Mouse (Mus musculus): ENCODE data around the gene Hist1h4f. TPM values are rescaled to one million over a fixed set of nuclear protein-coding genes. Genes with fewer than 3 reads are reported as not detected.
"Not testable (repeated sequence)": the region's sequence is repeated elsewhere in the genome, so short reads cannot be mapped to it uniquely, and the experiment has no call there.

Hist1h4f gene
- total RNA-seq, 2 experiments from 2014 or later = 150 to 167 TPM

DNA sequence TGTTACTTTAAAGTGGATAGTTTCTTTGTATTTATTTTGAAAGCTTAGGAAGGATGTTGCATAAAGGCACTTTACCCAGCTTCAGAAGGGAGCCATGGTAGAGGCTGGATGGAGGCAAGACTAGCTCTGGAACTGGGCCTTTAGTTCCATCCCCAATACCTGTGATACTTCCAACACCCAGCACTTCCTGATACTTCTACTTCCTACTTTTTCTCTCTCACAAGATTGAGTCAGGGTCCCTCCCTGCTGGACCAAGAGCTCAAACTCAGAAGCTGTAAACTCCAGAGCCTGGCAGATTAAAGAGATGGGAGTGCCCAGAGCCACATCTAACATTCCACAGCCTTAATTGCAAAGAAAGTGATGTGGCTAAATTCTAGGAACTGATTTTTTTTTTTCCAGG is 32.9 kb upstream of the Hist1h4f start:
- no peak for DNase-seq (ENCODE audit: low spot score in 2 of 2)
- Histone ChIP-seq H3K4me3 (peak overlapping the region; percentile 64), H3K27ac (peak overlapping the region; percentile 95)
- no peak for TF ChIP-seq CTCF (conservative IDR thresholded peaks at IDR 0.05)

DNA sequence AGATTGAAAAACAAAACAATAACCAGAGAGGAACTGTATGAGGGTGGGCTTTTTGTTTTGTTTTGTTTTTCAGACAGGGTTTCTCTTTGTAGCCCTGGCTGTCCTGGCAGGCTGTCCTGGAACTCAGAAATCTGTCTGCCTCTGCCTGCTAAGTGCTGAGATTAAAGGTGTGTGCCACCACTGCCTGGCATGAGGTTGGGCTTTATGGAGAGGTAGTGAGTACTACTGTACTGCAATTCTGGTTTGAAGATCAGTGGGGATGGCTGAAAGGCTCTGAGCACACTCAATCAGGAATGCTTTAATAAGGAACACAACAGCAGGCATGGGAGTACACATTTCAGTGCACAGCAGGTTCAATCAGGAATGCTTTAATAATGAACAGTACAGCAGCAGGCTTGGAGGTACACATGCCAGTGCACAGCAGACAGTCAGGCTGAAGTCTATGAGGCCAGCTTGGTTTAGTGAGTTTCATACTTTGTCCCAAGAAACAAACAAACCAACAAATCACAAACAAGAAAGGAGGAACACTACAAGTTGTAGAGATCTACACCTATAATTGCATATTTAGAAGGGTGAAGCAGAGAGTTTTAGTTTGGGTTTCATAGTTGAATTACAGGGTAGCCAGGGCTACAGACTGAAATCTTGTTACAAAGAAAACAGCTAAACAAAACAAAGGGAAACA is 32.1 kb upstream of the Hist1h4f start:
- TF ChIP-seq CTCF (conservative IDR thresholded peaks at IDR 0.05) = no peak
- H3K27ac ChIP-seq = peak overlapping the region; percentile 79
- no peak for DNase-seq (ENCODE audit: low spot score in 2 of 2)
- H3K4me3 ChIP-seq = no peak overlapping the region; the same call in 1 of the 2 replicates

DNA sequence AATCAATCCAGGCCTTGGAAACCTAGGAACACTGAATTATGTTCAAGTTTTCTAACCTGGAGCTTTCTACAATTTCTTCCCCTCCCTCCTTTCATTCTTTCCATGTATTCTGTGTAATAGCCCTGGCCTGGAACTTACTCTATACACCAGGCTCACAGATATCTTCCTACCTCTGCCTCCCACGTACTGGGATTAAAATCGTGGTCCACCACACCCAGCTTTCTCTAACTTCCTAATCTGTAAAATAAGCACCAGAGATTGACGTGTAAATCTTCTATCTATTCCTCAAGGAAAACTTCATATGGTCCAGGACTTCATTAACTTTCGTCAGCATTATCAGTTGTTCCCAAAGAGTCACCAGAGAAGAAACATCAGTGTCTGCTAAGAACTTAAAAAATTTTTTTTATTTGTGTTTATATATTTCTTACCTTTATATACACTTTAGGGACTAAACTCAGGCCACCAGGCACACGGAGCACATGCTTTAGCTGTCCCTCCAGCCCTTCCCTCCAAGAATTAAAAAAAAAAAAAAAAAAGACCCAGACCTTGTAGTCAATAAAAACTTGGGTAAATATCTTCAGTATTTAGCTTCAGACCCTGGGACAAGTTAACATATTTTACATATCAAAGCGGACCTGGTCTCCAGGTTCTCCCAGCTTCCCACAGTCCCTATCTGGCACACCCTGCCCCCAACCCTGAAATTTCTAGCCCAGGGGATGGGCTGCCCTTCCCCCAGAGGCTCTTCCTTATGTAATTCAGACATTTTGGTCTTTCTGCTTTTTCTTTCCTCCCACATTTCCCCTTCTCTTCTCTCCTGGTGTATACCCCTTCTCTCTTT is 31.0 kb upstream of the Hist1h4f start:
- DNase-seq (ENCODE audit: low spot score in 2 of 2) = no peak
- peak overlapping the region; percentile 79 for H3K27ac ChIP-seq
- H3K4me3 ChIP-seq = peak overlapping the region; percentile 67
- TF ChIP-seq CTCF (conservative IDR thresholded peaks at IDR 0.05) = no peak

DNA sequence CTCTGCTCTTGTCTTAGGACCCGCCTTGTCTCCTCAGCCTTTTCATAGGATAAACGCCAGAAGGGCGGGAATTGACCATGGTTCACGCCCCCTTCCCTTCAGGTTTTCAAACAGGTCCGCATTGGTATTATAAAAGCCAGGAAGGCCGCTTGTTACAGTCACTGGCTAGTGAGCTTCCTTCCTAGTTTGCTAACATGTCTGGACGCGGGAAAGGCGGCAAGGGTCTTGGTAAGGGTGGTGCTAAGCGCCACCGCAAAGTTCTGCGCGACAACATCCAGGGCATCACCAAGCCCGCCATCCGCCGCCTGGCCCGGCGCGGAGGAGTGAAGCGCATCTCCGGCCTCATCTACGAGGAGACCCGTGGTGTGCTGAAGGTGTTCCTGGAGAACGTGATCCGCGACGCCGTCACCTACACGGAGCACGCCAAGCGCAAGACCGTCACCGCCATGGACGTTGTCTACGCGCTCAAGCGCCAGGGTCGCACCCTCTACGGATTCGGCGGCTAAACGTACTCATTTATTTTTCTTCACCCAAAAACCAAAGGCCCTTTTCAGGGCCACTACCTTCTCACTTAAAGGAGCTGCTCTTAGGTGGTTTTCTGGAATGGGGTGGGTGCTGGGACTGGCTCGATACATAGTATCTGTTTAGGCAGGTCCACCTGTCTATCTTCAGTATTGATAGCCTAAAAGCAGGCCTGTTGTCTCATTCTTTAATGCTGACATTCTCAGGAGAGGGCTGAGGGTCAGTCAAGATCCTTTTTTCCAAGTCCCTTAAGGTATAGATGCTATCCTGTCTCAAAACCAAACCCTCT is 30.2 kb upstream of the Hist1h4f start, which contains the start of gene Hist1h4d:
Hist1h4d (plus strand) TSS at position 191 of the 811 bp plus-strand sequence.
- DNase-seq (ENCODE audit: low spot score in 2 of 2) = peak; percentile 98 to 99
- H3K27ac ChIP-seq = peak within 1 kb of the TSS; percentile 79
- H3K4me3 ChIP-seq = peak within 1 kb of the TSS; percentile 67
- no peak for TF ChIP-seq CTCF (conservative IDR thresholded peaks at IDR 0.05)

DNA sequence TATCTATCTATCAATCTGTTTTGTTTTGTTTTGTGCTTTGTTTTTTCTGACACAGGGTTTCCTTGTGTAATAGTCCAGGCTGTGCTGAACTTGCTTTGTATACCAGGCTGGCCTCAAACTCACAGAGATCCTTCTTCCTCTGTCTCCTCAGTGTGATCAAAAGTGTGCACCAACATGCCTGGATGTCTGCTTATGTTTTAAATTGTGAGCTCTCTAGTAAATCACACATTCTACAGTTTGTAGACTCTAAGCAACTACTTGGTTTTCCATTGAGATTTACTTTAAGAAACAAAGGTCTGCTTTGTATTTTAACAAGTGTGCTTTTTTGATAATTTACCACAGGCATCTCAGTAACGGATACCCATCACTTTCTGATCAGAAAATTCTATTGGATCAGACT is 26.4 kb upstream of the Hist1h4f start:
- no peak for TF ChIP-seq CTCF (conservative IDR thresholded peaks at IDR 0.05)
- no peak overlapping the region for H3K27ac ChIP-seq
- H3K4me3 ChIP-seq = no peak overlapping the region
- DNase-seq (ENCODE audit: low spot score in 2 of 2) = no peak

DNA sequence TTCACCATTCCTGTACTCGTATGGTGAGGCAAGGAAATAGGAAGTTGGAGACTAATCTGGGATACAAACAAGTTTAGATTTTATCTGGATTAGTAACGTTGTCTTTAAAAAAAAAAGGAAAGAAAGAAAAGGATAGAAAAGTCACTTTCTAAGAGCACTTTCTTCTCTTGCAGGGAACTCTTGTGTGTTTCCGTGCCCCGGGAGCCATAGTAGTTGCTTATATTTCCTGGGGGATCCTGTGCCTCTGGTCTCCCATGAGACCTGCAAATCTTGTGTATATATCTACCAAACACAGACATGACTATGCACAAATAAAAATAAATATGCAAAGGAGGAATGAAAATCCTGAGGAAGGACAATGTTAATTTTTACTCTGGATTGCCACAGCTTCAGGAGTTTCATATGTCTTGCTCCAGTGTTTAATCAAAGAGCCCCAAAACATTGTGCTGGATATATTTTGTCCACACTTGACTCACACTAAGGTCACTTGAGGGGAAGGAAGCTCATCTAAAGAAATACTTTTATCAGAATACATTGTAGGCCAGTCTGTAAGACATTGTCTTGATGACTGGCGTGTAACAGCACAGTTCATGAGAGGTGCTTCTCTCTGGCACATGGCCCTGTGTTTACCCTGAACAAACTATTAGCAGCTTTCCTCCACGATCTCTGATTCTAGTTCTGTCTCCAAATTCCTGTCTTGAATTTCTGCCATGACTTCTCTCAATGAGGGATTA is 25.6 kb upstream of the Hist1h4f start:
- no peak for DNase-seq (ENCODE audit: low spot score in 2 of 2)
- H3K27ac ChIP-seq = no peak overlapping the region
- no peak for TF ChIP-seq CTCF (conservative IDR thresholded peaks at IDR 0.05)
- H3K4me3 ChIP-seq = peak overlapping the region; percentile 61

DNA sequence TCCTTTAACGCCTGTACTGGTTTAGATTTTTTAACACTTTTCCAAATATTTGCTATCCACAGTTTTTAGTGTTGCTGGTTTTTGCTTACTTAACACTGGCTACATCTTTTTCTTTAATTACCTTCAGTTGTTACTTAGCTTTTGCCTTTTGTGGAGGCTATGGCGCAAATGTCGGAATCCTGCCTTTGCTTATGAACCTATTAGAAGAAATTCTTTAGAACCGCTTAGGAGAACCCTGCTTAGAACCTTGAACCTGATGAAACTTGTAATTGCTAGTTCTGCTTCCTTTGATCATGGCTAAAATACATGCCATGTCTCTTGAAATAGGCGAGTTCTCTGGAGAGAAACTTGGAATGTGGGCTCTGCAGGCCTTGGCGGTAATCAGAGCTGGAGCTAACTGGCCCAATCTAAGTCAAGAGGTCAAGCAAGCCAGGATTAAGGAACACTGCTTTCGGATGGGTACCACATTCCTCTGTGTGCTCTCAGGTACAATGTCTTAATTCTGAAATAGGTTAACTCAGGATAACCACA is 25.0 kb upstream of the Hist1h4f start:
- peak overlapping the region; percentile 84 for H3K27ac ChIP-seq
- H3K4me3 ChIP-seq = peak overlapping the region; percentile 61
- TF ChIP-seq CTCF (conservative IDR thresholded peaks at IDR 0.05) = no peak

DNA sequence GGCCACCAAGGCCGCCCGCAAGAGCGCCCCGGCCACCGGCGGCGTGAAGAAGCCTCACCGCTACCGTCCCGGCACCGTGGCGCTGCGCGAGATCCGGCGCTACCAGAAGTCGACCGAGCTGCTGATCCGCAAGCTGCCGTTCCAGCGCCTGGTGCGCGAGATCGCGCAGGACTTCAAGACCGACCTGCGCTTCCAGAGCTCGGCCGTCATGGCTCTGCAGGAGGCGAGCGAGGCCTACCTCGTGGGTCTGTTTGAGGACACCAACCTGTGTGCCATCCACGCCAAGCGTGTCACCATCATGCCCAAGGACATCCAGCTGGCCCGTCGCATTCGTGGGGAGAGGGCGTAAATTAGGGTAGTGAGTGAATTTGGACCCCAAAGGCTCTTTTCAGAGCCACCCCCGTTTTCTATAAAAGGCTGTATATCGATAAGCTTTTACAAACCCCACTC is 24.4 kb upstream of the Hist1h4f start:
- H3K4me3 ChIP-seq = peak overlapping the region; percentile 61
- H3K27ac ChIP-seq = peak overlapping the region; percentile 84
- not testable (repeated sequence) for DNase-seq (ENCODE audit: low spot score in 2 of 2)

More for the DNA sequence above, 25.0 kb upstream of the Hist1h4f start:
- no peak for DNase-seq (ENCODE audit: low spot score in 2 of 2)

DNA sequence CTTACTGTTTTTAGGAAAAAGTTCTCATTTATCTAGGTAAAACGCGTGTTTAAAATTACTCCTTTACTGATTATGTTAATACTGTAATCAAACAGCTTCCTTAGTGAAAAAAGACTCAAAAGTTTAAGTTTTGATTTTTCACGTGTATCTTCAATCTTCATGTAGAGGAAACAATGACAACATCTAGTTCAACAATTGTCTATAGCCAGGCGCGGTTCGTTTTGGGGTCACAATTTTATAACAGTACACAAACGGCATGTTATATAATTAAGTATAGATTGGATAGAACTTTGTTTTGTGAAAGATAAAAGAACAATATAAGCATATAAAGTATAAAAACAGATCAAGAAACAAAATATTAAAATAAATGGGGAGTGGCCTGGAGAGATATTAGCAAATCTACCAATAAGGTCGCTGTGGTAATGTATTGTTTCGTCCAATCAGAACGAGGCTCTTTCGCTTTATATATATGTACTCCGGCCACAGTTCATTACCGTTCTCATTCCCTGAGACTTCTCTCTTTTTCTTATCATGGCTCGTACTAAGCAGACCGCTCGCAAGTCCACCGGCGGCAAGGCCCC is 23.9 kb upstream of the Hist1h4f start, which contains the start of gene Hist1h3d:
Hist1h3d (plus strand) TSS at position 493 of the 581 bp plus-strand sequence.
- peak; percentile 65 to 85 for DNase-seq (ENCODE audit: low spot score in 2 of 2)
- no peak for TF ChIP-seq CTCF (conservative IDR thresholded peaks at IDR 0.05)
- Histone ChIP-seq H3K4me3 (peak within 1 kb of the TSS; percentile 61), H3K27ac (peak within 1 kb of the TSS; percentile 84)

DNA sequence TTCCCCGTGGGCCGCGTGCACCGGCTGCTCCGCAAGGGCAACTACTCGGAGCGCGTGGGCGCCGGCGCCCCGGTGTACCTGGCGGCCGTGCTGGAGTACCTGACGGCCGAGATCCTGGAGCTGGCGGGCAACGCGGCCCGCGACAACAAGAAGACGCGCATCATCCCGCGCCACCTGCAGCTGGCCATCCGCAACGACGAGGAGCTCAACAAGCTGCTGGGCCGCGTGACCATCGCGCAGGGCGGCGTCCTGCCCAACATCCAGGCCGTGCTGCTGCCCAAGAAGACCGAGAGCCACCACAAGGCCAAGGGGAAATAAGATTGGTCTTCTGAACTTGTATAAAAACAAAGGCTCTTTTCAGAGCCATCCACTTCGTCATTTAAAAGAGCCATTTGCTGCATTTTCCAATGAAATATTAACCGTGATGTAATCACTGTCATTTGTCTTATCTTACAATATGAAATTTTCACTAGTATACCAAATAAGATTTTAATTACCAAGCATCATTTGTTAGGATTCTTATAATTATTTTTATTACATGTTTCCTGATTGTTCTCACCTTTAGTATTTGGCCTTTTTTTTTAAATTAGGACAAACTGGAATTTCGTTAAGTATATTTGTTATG is 23.2 kb upstream of the Hist1h4f start:
- peak overlapping the region; percentile 73 for H3K4me3 ChIP-seq
- peak overlapping the region; percentile 64 for H3K27ac ChIP-seq
- not testable (repeated sequence) for DNase-seq (ENCODE audit: low spot score in 2 of 2)

DNA sequence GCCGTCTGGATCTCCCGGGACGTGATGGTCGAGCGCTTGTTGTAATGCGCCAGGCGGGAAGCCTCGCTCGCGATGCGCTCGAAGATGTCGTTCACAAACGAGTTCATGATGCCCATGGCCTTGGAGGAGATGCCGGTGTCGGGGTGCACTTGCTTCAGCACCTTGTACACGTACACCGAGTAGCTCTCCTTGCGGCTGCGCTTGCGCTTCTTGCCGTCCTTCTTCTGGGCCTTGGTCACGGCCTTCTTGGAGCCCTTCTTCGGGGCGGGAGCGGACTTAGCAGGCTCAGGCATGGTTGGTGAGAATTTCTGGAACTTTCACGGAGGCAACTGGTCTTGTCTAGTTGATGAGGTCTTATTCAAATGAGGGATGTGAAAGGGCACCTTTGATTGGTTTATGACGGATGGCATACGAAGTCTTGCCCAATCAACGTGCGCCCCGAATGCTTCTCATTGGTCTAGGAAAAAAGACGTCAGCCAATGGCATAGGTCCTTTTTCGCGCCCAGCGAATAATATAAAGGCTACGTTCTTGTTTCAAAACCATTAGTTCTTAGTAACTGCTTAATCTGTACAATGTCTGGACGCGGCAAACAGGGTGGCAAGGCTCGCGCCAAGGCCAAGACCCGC is 22.6 kb upstream of the Hist1h4f start, which contains the start of the genes Hist1h2bf and Hist1h2ad:
Hist1h2bf (minus strand) TSS at position 299 of the 627 bp plus-strand sequence.
Hist1h2ad (plus strand) TSS at position 484 of the 627 bp plus-strand sequence.
- Histone ChIP-seq H3K27ac (peak within 1 kb of the TSS; percentile 76), H3K4me3 (peak within 1 kb of the TSS; percentile 73)
- DNase-seq (ENCODE audit: low spot score in 2 of 2) = peak; percentile 89 to 97
- 0 out of 2 replicates have a peak, but pooled peaks have one; percentile 6 for TF ChIP-seq CTCF (conservative IDR thresholded peaks at IDR 0.05)

DNA sequence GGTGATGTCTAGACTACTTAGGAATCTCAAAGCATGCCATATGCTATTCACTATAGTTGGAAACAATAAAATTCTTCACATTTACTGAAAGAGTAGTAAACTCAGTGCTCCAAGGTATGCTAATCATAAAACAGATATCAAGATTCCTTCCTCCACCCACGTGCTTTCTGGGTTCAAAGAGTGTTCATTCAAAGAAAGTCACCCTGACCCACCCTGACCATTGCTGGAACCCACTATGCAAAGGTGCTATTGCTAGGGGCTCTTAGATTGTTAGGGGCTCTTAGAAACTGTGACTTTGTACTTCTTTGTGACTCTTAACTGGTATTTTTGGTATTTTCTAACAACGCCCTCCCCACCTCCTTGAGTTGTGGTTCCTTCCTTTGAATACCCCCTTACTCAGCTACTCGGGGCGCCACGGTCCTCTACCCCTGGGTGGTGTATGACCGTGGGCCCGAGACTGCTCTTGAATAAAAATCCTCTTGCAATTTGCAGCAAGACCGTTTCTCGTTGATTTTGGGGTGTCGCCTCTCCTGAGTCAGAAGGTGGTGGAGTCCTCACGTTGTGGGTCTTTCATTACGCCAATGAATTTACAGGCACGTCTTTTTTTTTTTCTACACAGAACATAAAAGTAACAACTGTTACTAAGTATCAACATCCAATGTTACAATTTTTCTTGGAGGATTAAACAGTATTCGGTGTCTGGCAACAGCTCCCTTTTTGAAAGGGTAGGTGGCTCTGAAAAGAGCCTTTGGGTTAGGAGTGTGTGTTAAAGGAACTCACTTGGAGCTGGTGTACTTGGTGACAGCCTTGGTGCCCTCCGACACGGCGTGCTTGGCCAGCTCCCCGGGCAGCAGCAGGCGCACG is 21.8 kb upstream of the Hist1h4f start:
- H3K27ac ChIP-seq = peak overlapping the region; percentile 95
- H3K4me3 ChIP-seq = peak overlapping the region; percentile 73
- DNase-seq (ENCODE audit: low spot score in 2 of 2) = not testable (repeated sequence)

Measured in layer of hippocampus, adult 2 months (tissue).